Mouse (Mus musculus): ENCODE data around the gene Abhd17c.

- TF ChIP-seq CTCF (IDR thresholded peaks at IDR 0.05; ENCODE audit: low read depth, low read length) (no peak), EP300 (IDR thresholded peaks at IDR 0.05; ENCODE audit: insufficient read depth, low read depth, low read length) (no peak), POLR2A (IDR thresholded peaks at IDR 0.05; ENCODE audit: insufficient read depth, low read length) (no peak)
Measured at GRCm38 (mm10) chr7:84152374-84152773, 681 bp upstream of the Abhd17c start.

Measured in ES-Bruce4 (cell line).